25 mouse cellular contexts compared by ENCODE assay signal in the genomic region with DNA sequence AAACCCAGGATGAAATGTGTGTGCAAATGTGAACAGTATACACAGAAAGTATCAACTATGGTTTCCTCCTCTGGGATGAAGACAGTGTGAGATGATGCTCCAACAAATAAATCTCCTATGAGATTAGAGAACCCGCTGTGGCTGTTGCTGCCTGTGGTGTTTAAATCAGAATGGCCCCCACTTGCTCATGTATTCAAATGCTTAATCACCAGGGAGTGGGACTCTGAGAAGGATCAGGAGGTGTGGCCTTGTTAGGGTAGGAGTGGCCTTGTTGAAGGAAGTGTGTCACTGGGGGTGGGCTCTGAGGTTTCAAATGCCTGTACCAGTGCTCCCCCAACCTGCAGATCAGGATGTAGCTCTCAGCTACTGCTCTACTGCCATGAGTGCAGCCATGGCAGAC.
DNase-seq lines count a peak whose midpoint lies in the region; ATAC-seq and TF ChIP-seq lines count a peak whose summit lies in the region.
"Had no signal": no experiment of that assay in that cellular context is flagged by ENCODE, and none has a peak within 500 bp of the region (broad histone marks: within the 10 kb centered on the region; RNA-seq: fewer than 3 reads in every experiment).

No protein-coding gene starts in this region.

- intact Hi-C loops in left cerebral cortex, postnatal 36 days (cut with DNase I), result no loop called here

- ATAC-seq in forebrain, postnatal 0 days, result peak; percentile 23; the same call in 1 of the 2 replicates
- no peak for ATAC-seq in forebrain, embryonic 14.5 days
- peak; percentile 28; the same call in 1 of the 2 replicates for ATAC-seq in hindbrain, embryonic 16.5 days
- ATAC-seq in hindbrain, embryonic 11.5 days (ENCODE audit: low FRiP score), result no peak
- ATAC-seq: CD4-positive, CD25-positive, alpha-beta regulatory T cell, adult 4 months; intestine, embryonic 16.5 days had no signal

- 69% methylated on average over 1 of the region's 1 CpGs for WGBS in forebrain, postnatal 0 days
- WGBS in forebrain, embryonic 14.5 days, result 37% methylated on average over 1 of the region's 1 CpGs
- WGBS in hindbrain, embryonic 16.5 days, result 41% methylated on average over 1 of the region's 1 CpGs
- 30% methylated on average over 1 of the region's 1 CpGs for WGBS in hindbrain, embryonic 11.5 days

- no peak overlapping the region for H3K4me3 ChIP-seq in forebrain, postnatal 0 days (ENCODE audit: low read depth, low read length)
- H3K4me3 ChIP-seq in forebrain, embryonic 14.5 days (ENCODE audit: low read depth, low read length), result no peak overlapping the region
- H3K4me3 ChIP-seq in hindbrain, embryonic 16.5 days (ENCODE audit: low read length), result no peak overlapping the region
- H3K4me3 ChIP-seq in hindbrain, embryonic 11.5 days (ENCODE audit: low read depth, low read length), result no peak overlapping the region
- peak overlapping the region; percentile 49 for H3K4me3 ChIP-seq in E14TG2a.4 (replicated peaks; ENCODE audit: low read length)
- H3K4me3 ChIP-seq: embryonic facial prominence, embryonic 13.5 days; forebrain, embryonic 12.5 days; gastrocnemius, adult 2 months; heart, embryonic 10.5 days; heart, embryonic 15.5 days had no signal

- no peaks in the 10 kb centered on the region for H3K27me3 ChIP-seq in forebrain, postnatal 0 days (ENCODE audit: insufficient read depth, low read length)
- no peaks in the 10 kb centered on the region for H3K27me3 ChIP-seq in forebrain, embryonic 14.5 days (replicated peaks; ENCODE audit: control insufficient read depth, insufficient read depth, low read length)
- no peaks in the 10 kb centered on the region for H3K27me3 ChIP-seq in hindbrain, embryonic 16.5 days (replicated peaks; ENCODE audit: control insufficient read depth, insufficient read depth, low read length)
- no peaks in the 10 kb centered on the region for H3K27me3 ChIP-seq in hindbrain, embryonic 11.5 days (ENCODE audit: control insufficient read depth, insufficient read depth, low read length)
- H3K27me3 ChIP-seq in E14TG2a.4 (ENCODE audit: insufficient read depth, low read length), result no peaks in the 10 kb centered on the region
- H3K27me3 ChIP-seq: embryonic facial prominence, embryonic 13.5 days; forebrain, embryonic 12.5 days; heart, embryonic 15.5 days had no signal

- H3K27ac ChIP-seq in forebrain, postnatal 0 days (ENCODE audit: low read depth, low read length), result no peak overlapping the region
- H3K27ac ChIP-seq in forebrain, embryonic 14.5 days (ENCODE audit: low read depth, low read length), result no peak overlapping the region
- no peak overlapping the region for H3K27ac ChIP-seq in hindbrain, embryonic 16.5 days (ENCODE audit: low read depth, low read length)
- no peak overlapping the region for H3K27ac ChIP-seq in hindbrain, embryonic 11.5 days (ENCODE audit: low read depth, low read length)
- H3K27ac ChIP-seq: embryonic facial prominence, embryonic 13.5 days; forebrain, embryonic 12.5 days; gastrocnemius, adult 2 months; heart, embryonic 10.5 days; heart, embryonic 15.5 days had no signal

- no peak for DNase-seq in forebrain, postnatal 0 days
- no peak for DNase-seq in forebrain, embryonic 14.5 days (ENCODE audit: low spot score)
- no peak for DNase-seq in hindbrain, embryonic 11.5 days (ENCODE audit: low spot score)
- DNase-seq in R1 (ENCODE audit: low read depth, low spot score), result peak; percentile 98
- DNase-seq in yolk sac, embryonic 10.5 days (ENCODE audit: low spot score), result no peak
- DNase-seq in left cerebral cortex, postnatal 36 days (ENCODE audit: low spot score in 2 of 2), result no peak
- DNase-seq: adrenal gland, adult 2 months; adrenal gland, postnatal 25 days; B cell, adult 2 months; cerebellum, adult 18-20 months; cerebellum, adult 9-11 months; cerebellum, postnatal 36 days; gastrocnemius, adult 2 months; gastrocnemius, postnatal 25 days; heart, adult 18-20 months; heart, postnatal 14 days had no signal

- no peak overlapping the region for H3K9ac ChIP-seq in forebrain, postnatal 0 days
- no peak overlapping the region for H3K9ac ChIP-seq in forebrain, embryonic 14.5 days (ENCODE audit: low read length)
- H3K9ac ChIP-seq in hindbrain, embryonic 16.5 days (ENCODE audit: low read depth, low read length), result no peak overlapping the region
- H3K9ac ChIP-seq in hindbrain, embryonic 11.5 days (ENCODE audit: low read depth, low read length), result no peak overlapping the region
- H3K9ac ChIP-seq: embryonic facial prominence, embryonic 13.5 days; forebrain, embryonic 12.5 days; heart, embryonic 15.5 days had no signal

- H3K36me3 ChIP-seq in forebrain, postnatal 0 days (ENCODE audit: insufficient read depth), result no peaks in the 10 kb centered on the region
- no peaks in the 10 kb centered on the region for H3K36me3 ChIP-seq in forebrain, embryonic 14.5 days (ENCODE audit: control insufficient read depth, insufficient read depth, low read length)
- no peaks in the 10 kb centered on the region for H3K36me3 ChIP-seq in hindbrain, embryonic 16.5 days (ENCODE audit: control insufficient read depth, insufficient read depth, low read length)
- no peaks in the 10 kb centered on the region for H3K36me3 ChIP-seq in hindbrain, embryonic 11.5 days (ENCODE audit: control insufficient read depth, insufficient read depth, low read length)
- no peaks in the 10 kb centered on the region for H3K36me3 ChIP-seq in E14TG2a.4 (ENCODE audit: insufficient read depth, low read length)
- H3K36me3 ChIP-seq: embryonic facial prominence, embryonic 13.5 days; forebrain, embryonic 12.5 days; G1E; heart, embryonic 10.5 days; heart, embryonic 15.5 days had no signal

- 0 out of 2 replicates have a peak, but pooled peaks cover 7% of the 10 kb centered on the region for H3K4me1 ChIP-seq in forebrain, postnatal 0 days (ENCODE audit: insufficient read depth)
- H3K4me1 ChIP-seq in forebrain, embryonic 14.5 days (ENCODE audit: control insufficient read depth, insufficient read depth, low read length), result peaks cover 20% of the 10 kb centered on the region
- peaks cover 7% of the 10 kb centered on the region for H3K4me1 ChIP-seq in hindbrain, embryonic 16.5 days (ENCODE audit: control insufficient read depth, insufficient read depth, low read depth, low read length)
- H3K4me1 ChIP-seq in hindbrain, embryonic 11.5 days (replicated peaks; ENCODE audit: control insufficient read depth, insufficient read depth, low read length), result no peaks in the 10 kb centered on the region
- H3K4me1 ChIP-seq in E14TG2a.4 (replicated peaks; ENCODE audit: low read depth, low read length), result peaks cover 48% of the 10 kb centered on the region

- TF ChIP-seq CTCF in forebrain, postnatal 0 days (IDR thresholded peaks at IDR 0.05; ENCODE audit: low read depth), result no peak
- TF ChIP-seq CTCF in E14TG2a.4 (conservative IDR thresholded peaks at IDR 0.05; ENCODE audit: low read length), result no peak

- H3K4me2 ChIP-seq in forebrain, postnatal 0 days (ENCODE audit: low read depth), result no peak overlapping the region
- no peak overlapping the region for H3K4me2 ChIP-seq in forebrain, embryonic 14.5 days (ENCODE audit: low read length)
- H3K4me2 ChIP-seq in hindbrain, embryonic 16.5 days (ENCODE audit: low read length), result no peak overlapping the region
- H3K4me2 ChIP-seq in hindbrain, embryonic 11.5 days (replicated peaks; ENCODE audit: low read depth, low read length), result no peak overlapping the region
- H3K4me2 ChIP-seq: embryonic facial prominence, embryonic 13.5 days; forebrain, embryonic 12.5 days; heart, embryonic 15.5 days had no signal

- H3K9me3 ChIP-seq in forebrain, postnatal 0 days (ENCODE audit: low read length), result no peaks in the 10 kb centered on the region
- no peaks in the 10 kb centered on the region for H3K9me3 ChIP-seq in forebrain, embryonic 14.5 days (replicated peaks; ENCODE audit: control insufficient read depth, low read length)
- no peaks in the 10 kb centered on the region for H3K9me3 ChIP-seq in hindbrain, embryonic 16.5 days (ENCODE audit: control insufficient read depth, low read length)
- no peaks in the 10 kb centered on the region for H3K9me3 ChIP-seq in hindbrain, embryonic 11.5 days (ENCODE audit: control insufficient read depth, low read length)
- H3K9me3 ChIP-seq in E14TG2a.4 (ENCODE audit: low read length), result no peaks in the 10 kb centered on the region
- H3K9me3 ChIP-seq: embryonic facial prominence, embryonic 13.5 days; forebrain, embryonic 12.5 days; heart, embryonic 10.5 days; heart, embryonic 15.5 days had no signal

Comparison
In these comparisons a context has a peak if more than half of its experiments do, and no peak if none do; other contexts are left out.
1. ATAC-seq: peak in forebrain, postnatal 0 days (single experiment) and hindbrain, embryonic 16.5 days (single experiment); none in forebrain, embryonic 14.5 days (single experiment) and hindbrain, embryonic 11.5 days (single experiment).